8 mouse cellular contexts compared by ENCODE assay signal in genomic region chr9:51161771-51162388, GRCm38 (mm10). TPM values are rescaled to one million over a fixed set of nuclear protein-coding genes. Genes with fewer than 3 reads are reported as not detected.
DNase-seq lines count a peak whose midpoint lies in the region; ATAC-seq lines count a peak whose summit lies in the region.

No protein-coding gene starts in this region.

- peaks cover 13% of the 10 kb centered on the region for H3K27me3 ChIP-seq in intestine, embryonic 14.5 days (replicated peaks; ENCODE audit: control insufficient read depth, insufficient read depth, low read length)
- no peaks in the 10 kb centered on the region for H3K27me3 ChIP-seq in midbrain, embryonic 11.5 days (ENCODE audit: control insufficient read depth, insufficient read depth, low read length)

- H3K9ac ChIP-seq in intestine, embryonic 14.5 days (ENCODE audit: low read length): no peak overlapping the region
- H3K9ac ChIP-seq in midbrain, embryonic 11.5 days (ENCODE audit: low read length): no peak overlapping the region

- H3K9me3 ChIP-seq in intestine, embryonic 14.5 days (ENCODE audit: control insufficient read depth, low read length): no peaks in the 10 kb centered on the region
- no peaks in the 10 kb centered on the region for H3K9me3 ChIP-seq in midbrain, embryonic 11.5 days (ENCODE audit: control insufficient read depth, low read length)

- ATAC-seq in intestine, embryonic 14.5 days (replicated peaks; ENCODE audit: low FRiP score, low TSS enrichment, low read depth): 0 out of 2 replicates have a peak, but pooled peaks have one; percentile 53
- ATAC-seq in midbrain, embryonic 11.5 days (ENCODE audit: low FRiP score): peak; percentile 64; the same call in 1 of the 2 replicates
- ATAC-seq in erythroblast, adult 5-6 weeks (replicated peaks; ENCODE audit: low FRiP score, poor library complexity, severe bottlenecking): no peak

- 29% methylated on average over 4 of the region's 4 CpGs for WGBS in intestine, embryonic 14.5 days
- 31% methylated on average over 4 of the region's 4 CpGs for WGBS in midbrain, embryonic 11.5 days

- H3K4me1 ChIP-seq in intestine, embryonic 14.5 days (replicated peaks; ENCODE audit: control insufficient read depth, insufficient read depth, low read length): no peaks in the 10 kb centered on the region
- H3K4me1 ChIP-seq in midbrain, embryonic 11.5 days (ENCODE audit: control insufficient read depth, insufficient read depth, low read length): no peaks in the 10 kb centered on the region

- H3K27ac ChIP-seq in intestine, embryonic 14.5 days (ENCODE audit: low read depth): no peak overlapping the region
- no peak overlapping the region for H3K27ac ChIP-seq in midbrain, embryonic 11.5 days (ENCODE audit: low read depth, low read length)

- H3K36me3 ChIP-seq in intestine, embryonic 14.5 days (ENCODE audit: control insufficient read depth, insufficient read depth, low read length): no peaks in the 10 kb centered on the region
- no peaks in the 10 kb centered on the region for H3K36me3 ChIP-seq in midbrain, embryonic 11.5 days (ENCODE audit: control insufficient read depth, insufficient read depth, low read length)

- DNase-seq in WW6 (ENCODE audit: low read depth, low spot score): peak; percentile 34
- peak; percentile 80 for DNase-seq in cerebellum, adult 9-10 months
- DNase-seq in frontal cortex, postnatal 14 days (ENCODE audit: low spot score in 2 of 2): peak; percentile 67 to 75
- DNase-seq in intestine, embryonic 14.5 days (ENCODE audit: low spot score): peak; percentile 90
- peak; percentile 30 to 85 for DNase-seq in left cerebral cortex, adult 9 months (ENCODE audit: low spot score in 2 of 2)
- DNase-seq in midbrain, embryonic 11.5 days (ENCODE audit: low spot score, missing footprints): peak; percentile 95
- DNase-seq in skeletal muscle tissue, adult 2 months (ENCODE audit: low read depth, low spot score): peak; percentile 71

- no peak overlapping the region for H3K4me3 ChIP-seq in intestine, embryonic 14.5 days (ENCODE audit: low read depth, low read length)
- H3K4me3 ChIP-seq in midbrain, embryonic 11.5 days (ENCODE audit: low read depth, low read length): no peak overlapping the region

- no peak overlapping the region for H3K4me2 ChIP-seq in intestine, embryonic 14.5 days (ENCODE audit: low read length)
- H3K4me2 ChIP-seq in midbrain, embryonic 11.5 days: no peak overlapping the region

RNA-seq across cellular contexts. Expression of gene Gm32742, which starts 3.4 kb away (rescaled TPM):
- 0.01 TPM in 1 of 2 replicates, not detected in the other for polyA plus RNA-seq in intestine, embryonic 14.5 days (2014; fragmentation: Nextera tagmentation; extraction: Ambion mirVana)
- polyA plus RNA-seq in midbrain, embryonic 11.5 days (2014; fragmentation: Nextera tagmentation; extraction: Ambion mirVana): not detected in 2 replicates
- not detected in 2 replicates for total RNA-seq in erythroblast, adult 5-6 weeks (2015; ENCODE audit: low replicate concordance)
- total RNA-seq in erythroblast, adult 5-6 weeks (2017; ENCODE audit: low replicate concordance): not detected in 2 replicates

RNA-seq across cellular contexts. Expression of gene Pou2af1, which starts 51.6 kb away (rescaled TPM):
- polyA plus RNA-seq in intestine, embryonic 14.5 days (2014; fragmentation: Nextera tagmentation; extraction: Ambion mirVana): 0.07 and 0.16 TPM in 2 replicates
- polyA plus RNA-seq in midbrain, embryonic 11.5 days (2014; fragmentation: Nextera tagmentation; extraction: Ambion mirVana): 0.05 TPM in 1 of 2 replicates, not detected in the other
- total RNA-seq in erythroblast, adult 5-6 weeks (2015; ENCODE audit: low replicate concordance): 3.7 and 4.8 TPM in 2 replicates
- total RNA-seq in erythroblast, adult 5-6 weeks (2017; ENCODE audit: low replicate concordance): 0.09 and 1.4 TPM in 2 replicates

Comparison
In these comparisons a context has a peak if more than half of its experiments do, and no peak if none do; other contexts are left out.
1. DNase-seq: peak in every context shown above with its lines; median percentile 95 in midbrain, embryonic 11.5 days; 90 in intestine, embryonic 14.5 days; 80 in cerebellum, adult 9-10 months; 71 in frontal cortex, postnatal 14 days; 71 in skeletal muscle tissue, adult 2 months; 58 in left cerebral cortex, adult 9 months; 34 in WW6.